Mouse (Mus musculus): ENCODE results near the gene Cep290.

DNA sequence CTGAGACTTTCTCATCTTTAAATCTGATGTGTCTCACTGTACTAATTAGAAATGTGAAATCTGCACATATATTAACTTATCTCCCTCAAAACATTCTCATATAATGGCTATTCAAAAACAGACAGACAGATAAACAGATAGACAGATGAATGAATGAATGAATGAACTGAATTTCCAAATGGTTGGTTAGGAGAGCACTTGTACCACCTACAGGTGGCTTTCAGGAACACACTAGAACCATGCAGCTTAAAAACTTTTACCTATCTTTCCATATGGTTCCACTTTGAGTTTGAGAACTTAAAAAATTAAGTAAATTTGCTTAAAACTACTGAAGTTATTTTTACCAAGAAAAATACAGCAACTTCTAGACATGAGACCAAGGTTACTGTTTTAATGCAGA lies 38.0 kb upstream of the Cep290 start:
- TF ChIP-seq CTCF (conservative IDR thresholded peaks at IDR 0.05; ENCODE audit: low read length) (no peak), NANOG (IDR thresholded peaks at IDR 0.05; ENCODE audit: borderline replicate concordance, low read length) (no peak), POU5F1 (IDR thresholded peaks at IDR 0.05; ENCODE audit: borderline replicate concordance, low read length) (no peak)

All from E14TG2a.4 (cell line).